Mouse (Mus musculus) small intestine, adult 2 months (tissue): ENCODE data around the gene D430041D05Rik.

Source experiments
- CTCF ChIP-seq: fragments of 200-500 bp; IDR thresholded peaks from 2 replicates; pipeline ENCODE4 v1.5.1; 2012; ENCODE audit warnings: low read depth, mild to moderate bottlenecking, control low read depth, inconsistent platforms, low read length, moderate library complexity, mixed read lengths; ENCODE audit not compliant: insufficient replicate concordance, insufficient read length; ENCODE audit errors: extremely low read depth
- POLR2A ChIP-seq: fragments of 200-500 bp; IDR thresholded peaks from 2 replicates; pipeline ENCODE4 v1.6.1; 2012; ENCODE audit warnings: low read depth, mild to moderate bottlenecking, control low read depth, inconsistent platforms, low read length, moderate library complexity

DNA sequence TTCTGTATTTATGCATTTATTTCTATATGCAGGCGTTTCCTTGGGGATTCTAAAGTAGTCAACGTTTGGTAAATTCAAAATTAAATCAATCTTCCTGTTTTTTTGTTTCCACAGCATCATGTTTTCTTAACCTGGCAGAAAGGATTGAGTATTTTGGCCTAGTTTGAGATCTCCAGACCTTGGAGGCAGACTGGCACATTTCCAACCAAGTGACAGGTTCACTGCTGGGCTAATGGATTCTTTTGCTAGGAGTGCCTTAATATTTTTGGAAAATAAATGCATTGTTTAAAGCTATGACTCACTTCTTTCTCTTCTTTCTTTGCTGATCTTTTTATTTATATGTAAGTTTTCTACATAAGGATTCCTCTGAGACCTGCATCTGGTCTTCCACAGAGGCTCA lies 222.0 kb downstream of the D430041D05Rik start:
- no peak for TF ChIP-seq CTCF
- no peak for TF ChIP-seq POLR2A
